Mouse (Mus musculus): ENCODE data around the gene Emp3.

GRCm38 (mm10) chr7:45906622-45907021, 14.6 kb downstream of the Emp3 start:
- TF ChIP-seq EP300 (IDR thresholded peaks at IDR 0.05; ENCODE audit: low read depth) (no peak), CTCF (IDR thresholded peaks at IDR 0.05; ENCODE audit: low read depth) (no peak)

All from liver, postnatal 0 days (tissue).